Mouse (Mus musculus) liver, embryonic 14.5 days (tissue): ENCODE results near the gene 3830403N18Rik. TPM values are rescaled to one million over a fixed set of nuclear protein-coding genes. Genes with fewer than 3 reads are reported as not detected.
"Not testable (repeated sequence)": the region's sequence is repeated elsewhere in the genome, so short reads cannot be mapped to it uniquely, and the experiment has no call there.

ENCODE experiments used
- ATAC-seq: fragments of 200-750 bp; cut with Nextera tagmentation; 2 replicates; pipeline ENCODE4 v1.8.0; 2017; ENCODE audit warnings: moderate number of reproducible peaks, mild to moderate bottlenecking, moderate library complexity; ENCODE audit not compliant: insufficient read depth
- DNase-seq, 3 experiments: peaks; one replicate each; pipeline ENCODE4 v3.0.0-alpha.2; 2012 to 2013; ENCODE audit warnings: low read depth in 3 of 3, low spot score in 3 of 3
- H3K27ac ChIP-seq: fragments of 300-500 bp; sonication (generic); 2 replicates; pipeline ENCODE4 v1.5.1; 2014; ENCODE audit warnings: moderate library complexity, mild to moderate bottlenecking, control low read depth, inconsistent platforms
- H3K27me3 ChIP-seq: fragments of 300-500 bp; sonication (generic); 2 replicates; pipeline ENCODE4 v1.6.1; 2014; ENCODE audit warnings: mild to moderate bottlenecking, low read length, moderate library complexity; ENCODE audit not compliant: control insufficient read depth, insufficient read depth
- H3K36me3 ChIP-seq: fragments of 300-500 bp; sonication (generic); replicated peaks from 2 replicates; pipeline ENCODE4 v1.6.1; 2014; ENCODE audit warnings: low read depth; ENCODE audit not compliant: control insufficient read depth, insufficient read depth
- H3K4me1 ChIP-seq, 2 experiments: fragments of 200-500 bp in 1 of 2; fragments of 300-500 bp in 1 of 2; sonication (generic) in 1 of 2; replicated peaks; 2 replicates each; pipeline ENCODE4 v1.6.1; 2012 to 2014; ENCODE audit warnings: antibody characterized with exemption in 1 of 2, inconsistent platforms in 1 of 2, low read length in 1 of 2; ENCODE audit not compliant: control insufficient read depth in 2 of 2, insufficient read depth in 2 of 2
- H3K4me2 ChIP-seq: fragments of 300-500 bp; sonication (generic); 2 replicates; pipeline ENCODE4 v1.6.1; 2014; ENCODE audit warnings: low read depth, mild to moderate bottlenecking, control low read depth, moderate library complexity
- H3K4me3 ChIP-seq, 2 experiments: fragments of 200-500 bp in 1 of 2; fragments of 300-500 bp in 1 of 2; sonication (generic) in 1 of 2; 2 replicates each; pipeline ENCODE4 v1.5.1; 2012 to 2014; ENCODE audit warnings: low read depth in 2 of 2, low read length in 2 of 2, mild to moderate bottlenecking in 2 of 2, control low read depth in 1 of 2, inconsistent platforms in 1 of 2, moderate library complexity in 1 of 2; ENCODE audit not compliant: insufficient read depth in 1 of 2
- H3K9ac ChIP-seq: fragments of 300-500 bp; sonication (generic); replicated peaks from 2 replicates; pipeline ENCODE4 v1.6.1; 2014; ENCODE audit warnings: mild to moderate bottlenecking, control low read depth, moderate library complexity
- H3K9me3 ChIP-seq: fragments of 300-500 bp; sonication (generic); 2 replicates; pipeline ENCODE4 v1.6.1; 2016; ENCODE audit warnings: low read length, mixed read lengths; ENCODE audit not compliant: control insufficient read depth
- CTCF ChIP-seq: IDR thresholded peaks from 2 replicates; pipeline ENCODE4 v1.5.1; 2016; ENCODE audit warnings: antibody characterized with exemption, low read depth, control low read depth
- EP300 ChIP-seq: IDR thresholded peaks from 2 replicates; pipeline ENCODE4 v1.6.1; 2016; ENCODE audit warnings: antibody characterized with exemption, low read depth
- WGBS: fragments of 180-500 bp; shearing (Covaris S2); extraction: QIAGEN DNeasy Blood & Tissue Kit; methylation state at CpG from one replicate; pipeline ENCODE4 v1.1.7; 2014; ENCODE audit not compliant: insufficient replicate concordance; 5-methylcytosine and 5-hydroxymethylcytosine counted together
- polyA plus RNA-seq, 2 experiments: library from polyadenylated mRNA; depleted of rRNA in 1 of 2; stranded (reverse) in 1 of 2; unstranded in 1 of 2; fragments of >200 nt; fragmentation: Nextera tagmentation in 1 of 2; extraction: Ambion mirVana in 1 of 2; gene quantifications; 2 replicates each; pipeline versions ENCODE4 v1.2.1 to v1.2.3; 2012 to 2014

The 3830403N18Rik gene
- polyA plus RNA-seq (2012; rRNA removed) = 0.05 and 0.31 TPM in 2 replicates
- 0.61 and 0.68 TPM in 2 replicates for polyA plus RNA-seq (2014; fragmentation: Nextera tagmentation; extraction: Ambion mirVana)

GRCm38 (mm10) chrX:56136336-56136909 lies at the start of gene 3830403N18Rik:
TSS of gene 3830403N18Rik (plus strand) at chrX:56136572.
- H3K4me1 ChIP-seq, H3K27ac ChIP-seq, H3K9me3 ChIP-seq, H3K36me3 ChIP-seq, H3K9ac ChIP-seq, H3K4me3 ChIP-seq, DNase-seq, ATAC-seq, H3K27me3 ChIP-seq, H3K4me2 ChIP-seq: not testable (repeated sequence)
- 62% methylated on average over 12 of the region's 15 CpGs for WGBS

- Histone ChIP-seq H3K9me3 (no peaks in the 10 kb centered on the region), H3K27ac (no peak overlapping the region), H3K36me3 (no peaks in the 10 kb centered on the region), H3K4me2 (no peak overlapping the region), H3K27me3 (no peaks in the 10 kb centered on the region), H3K9ac (no peak overlapping the region), H3K4me3 (no peak overlapping the region), H3K4me1 (no peaks in the 10 kb centered on the region)
- DNase-seq (no peak), ATAC-seq (no peak)
- WGBS = 79% methylated on average over 2 of the region's 2 CpGs
- TF ChIP-seq CTCF = no peak
- no peak for TF ChIP-seq EP300
Observed at GRCm38 (mm10) chrX:56151396-56151795, 15.0 kb downstream of the 3830403N18Rik start.

- not testable (repeated sequence) for ATAC-seq
Observed at GRCm38 (mm10) chrX:56186449-56186848, 50.1 kb downstream of the 3830403N18Rik start.

More at GRCm38 (mm10) chrX:56186449-56186848, 50.1 kb downstream of the 3830403N18Rik start:
- H3K9ac ChIP-seq, H3K9me3 ChIP-seq, H3K36me3 ChIP-seq, H3K27me3 ChIP-seq, DNase-seq, H3K27ac ChIP-seq, H3K4me3 ChIP-seq, H3K4me1 ChIP-seq, H3K4me2 ChIP-seq: not testable (repeated sequence)
- no CpG with 5 or more reads among the region's 1 CpGs for WGBS

Other genes starting within 250 kb of the 3830403N18Rik start
- gene Gm773, start 76.3 kb downstream of the 3830403N18Rik start, polyA plus RNA-seq (2012; rRNA removed) = not detected in 2 replicates
- gene Gm773, start 76.3 kb downstream of the 3830403N18Rik start, polyA plus RNA-seq (2014; fragmentation: Nextera tagmentation; extraction: Ambion mirVana) = not detected in 2 replicates
- 0.36 and 0.48 TPM in 2 replicates for gene Zfp449, start 209.8 kb downstream of the 3830403N18Rik start, polyA plus RNA-seq (2012; rRNA removed)
- 0.64 and 0.70 TPM in 2 replicates for gene Zfp449, start 209.8 kb downstream of the 3830403N18Rik start, polyA plus RNA-seq (2014; fragmentation: Nextera tagmentation; extraction: Ambion mirVana)
- gene Smim10l2a, start 238.0 kb downstream of the 3830403N18Rik start, polyA plus RNA-seq (2012; rRNA removed) = 0.06 and 0.18 TPM in 2 replicates
- 0.25 and 0.29 TPM in 2 replicates for gene Smim10l2a, start 238.0 kb downstream of the 3830403N18Rik start, polyA plus RNA-seq (2014; fragmentation: Nextera tagmentation; extraction: Ambion mirVana)